In the genomic region with DNA sequence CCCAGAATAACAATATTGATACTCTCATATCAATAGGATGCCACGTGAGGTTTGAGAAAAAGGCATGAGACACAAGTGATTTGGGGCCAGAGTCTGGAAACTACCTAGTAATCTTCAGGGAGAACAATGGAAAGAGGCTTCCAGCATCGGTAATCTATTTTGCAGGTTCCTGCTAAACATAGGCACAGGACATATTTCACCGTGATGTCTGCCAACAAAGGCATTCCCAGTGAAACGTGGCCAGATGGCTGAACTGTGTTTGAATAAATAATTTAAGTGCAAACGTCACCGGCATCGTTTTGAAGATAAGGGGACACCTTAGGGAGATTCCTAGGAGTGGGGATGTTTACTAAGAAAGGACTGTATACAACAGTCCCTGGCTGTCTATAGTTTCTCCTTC, we compare ENCODE assay signal across 16 mouse cellular contexts. TPM values are rescaled to one million over a fixed set of nuclear protein-coding genes. Genes with fewer than 3 reads are reported as not detected.
A peak's percentile ranks its signal among the peaks of the same experiment; 100 is the strongest.
DNase-seq lines count a peak whose midpoint lies in the region; ATAC-seq and TF ChIP-seq lines count a peak whose summit lies in the region.
"Had no signal": no experiment of that assay in that cellular context is flagged by ENCODE, and none has a peak within 500 bp of the region (broad histone marks: within the 10 kb centered on the region; RNA-seq: fewer than 3 reads in every experiment).

No protein-coding gene starts in this region.

- peaks cover 34% of the 10 kb centered on the region for H3K4me1 ChIP-seq in cerebellum, adult 2 months (ENCODE audit: control insufficient read depth, insufficient read depth, low read length)
- 0 out of 2 replicates have a peak, but pooled peaks cover 9% of the 10 kb centered on the region for H3K4me1 ChIP-seq in heart, embryonic 10.5 days
- H3K4me1 ChIP-seq in neural tube, embryonic 14.5 days (ENCODE audit: control insufficient read depth, insufficient read depth, low read length): 0 out of 2 replicates have a peak, but pooled peaks cover 8% of the 10 kb centered on the region
- peaks cover 13% of the 10 kb centered on the region for H3K4me1 ChIP-seq in neural tube, embryonic 15.5 days
- H3K4me1 ChIP-seq: lung, embryonic 15.5 days had no signal

- 0 out of 2 replicates have a peak overlapping the region, but pooled peaks have one; percentile 7 for H3K27ac ChIP-seq in cerebellum, adult 2 months (ENCODE audit: insufficient read depth, low read length)
- H3K27ac ChIP-seq in heart, embryonic 10.5 days: no peak overlapping the region
- H3K27ac ChIP-seq in neural tube, embryonic 14.5 days (ENCODE audit: low read depth, low read length): 0 out of 2 replicates have a peak overlapping the region, but pooled peaks have one; percentile 12
- no peak overlapping the region for H3K27ac ChIP-seq in neural tube, embryonic 15.5 days (replicated peaks)
- H3K27ac ChIP-seq: embryonic facial prominence, embryonic 13.5 days; lung, embryonic 15.5 days; midbrain, embryonic 15.5 days; neural tube, embryonic 12.5 days had no signal

- no peak overlapping the region for H3K9ac ChIP-seq in neural tube, embryonic 14.5 days (replicated peaks; ENCODE audit: low read depth, low read length)
- no peak overlapping the region for H3K9ac ChIP-seq in neural tube, embryonic 15.5 days (replicated peaks)
- H3K9ac ChIP-seq: embryonic facial prominence, embryonic 13.5 days; lung, embryonic 15.5 days; midbrain, embryonic 15.5 days; neural tube, embryonic 12.5 days had no signal

- H3K36me3 ChIP-seq in heart, embryonic 10.5 days: no peaks in the 10 kb centered on the region; the same call in 1 of the 2 replicates
- no peaks in the 10 kb centered on the region for H3K36me3 ChIP-seq in neural tube, embryonic 14.5 days (ENCODE audit: control insufficient read depth, insufficient read depth, low read length)
- no peaks in the 10 kb centered on the region for H3K36me3 ChIP-seq in neural tube, embryonic 15.5 days
- H3K36me3 ChIP-seq: embryonic facial prominence, embryonic 13.5 days; lung, embryonic 15.5 days; midbrain, embryonic 15.5 days; neural tube, embryonic 12.5 days had no signal

- no peaks in the 10 kb centered on the region for H3K9me3 ChIP-seq in heart, embryonic 10.5 days
- no peaks in the 10 kb centered on the region for H3K9me3 ChIP-seq in neural tube, embryonic 14.5 days (ENCODE audit: control insufficient read depth, low read length)
- no peaks in the 10 kb centered on the region for H3K9me3 ChIP-seq in neural tube, embryonic 15.5 days (replicated peaks)
- H3K9me3 ChIP-seq: embryonic facial prominence, embryonic 13.5 days; lung, embryonic 15.5 days; midbrain, embryonic 15.5 days; neural tube, embryonic 12.5 days had no signal

- no peak overlapping the region for H3K4me2 ChIP-seq in neural tube, embryonic 14.5 days (ENCODE audit: low read depth, low read length)
- no peak overlapping the region for H3K4me2 ChIP-seq in neural tube, embryonic 15.5 days
- H3K4me2 ChIP-seq: embryonic facial prominence, embryonic 13.5 days; lung, embryonic 15.5 days; midbrain, embryonic 15.5 days; neural tube, embryonic 12.5 days had no signal

- ATAC-seq in cerebellum, adult (ENCODE audit: insufficient number of reproducible peaks, low FRiP score, low TSS enrichment): no peak
- no peak for ATAC-seq in neural tube, embryonic 14.5 days (ENCODE audit: low read depth)
- ATAC-seq in neural tube, embryonic 15.5 days (ENCODE audit: low FRiP score): no peak
- ATAC-seq: midbrain, embryonic 15.5 days had no signal

- 4% methylated on average over 7 of the region's 7 CpGs for WGBS in cerebellum, adult 2 months
- 53% methylated on average over 7 of the region's 7 CpGs for WGBS in heart, embryonic 10.5 days
- WGBS in neural tube, embryonic 14.5 days: 24% methylated on average over 7 of the region's 7 CpGs
- WGBS in neural tube, embryonic 15.5 days: 22% methylated on average over 7 of the region's 7 CpGs

- TF ChIP-seq POLR2A in cerebellum, adult 2 months (IDR thresholded peaks at IDR 0.05; ENCODE audit: borderline replicate concordance, insufficient read depth, low read length): no peak

- no peak for TF ChIP-seq CTCF in cerebellum, adult 2 months (IDR thresholded peaks at IDR 0.05; ENCODE audit: borderline replicate concordance, insufficient read depth, low read depth, low read length)

- no peaks in the 10 kb centered on the region for H3K27me3 ChIP-seq in cerebellum, adult 2 months (ENCODE audit: control insufficient read depth, insufficient read depth, low read length)
- H3K27me3 ChIP-seq in heart, embryonic 10.5 days (ENCODE audit: insufficient read depth, poor library complexity, severe bottlenecking): no peaks in the 10 kb centered on the region
- no peaks in the 10 kb centered on the region for H3K27me3 ChIP-seq in neural tube, embryonic 14.5 days (ENCODE audit: control insufficient read depth, insufficient read depth, low read length)
- no peaks in the 10 kb centered on the region for H3K27me3 ChIP-seq in neural tube, embryonic 15.5 days (replicated peaks)
- H3K27me3 ChIP-seq: embryonic facial prominence, embryonic 13.5 days; lung, embryonic 15.5 days; midbrain, embryonic 15.5 days; neural tube, embryonic 12.5 days had no signal

- no peak overlapping the region for H3K4me3 ChIP-seq in cerebellum, adult 2 months (replicated peaks; ENCODE audit: insufficient read depth, low read depth, low read length)
- no peak overlapping the region for H3K4me3 ChIP-seq in heart, embryonic 10.5 days
- H3K4me3 ChIP-seq in neural tube, embryonic 14.5 days (ENCODE audit: low read depth, low read length): no peak overlapping the region
- H3K4me3 ChIP-seq in neural tube, embryonic 15.5 days (replicated peaks): no peak overlapping the region
- H3K4me3 ChIP-seq: embryonic facial prominence, embryonic 13.5 days; layer of hippocampus, adult 2 months; lung, embryonic 15.5 days; midbrain, embryonic 15.5 days; neural tube, embryonic 12.5 days had no signal

- peak; percentile 68 to 81 for DNase-seq in cerebellum, adult 2 months
- DNase-seq in heart, adult 8-10 months (ENCODE audit: low spot score): peak; percentile 80
- no peak for DNase-seq in heart, embryonic 10.5 days (ENCODE audit: low spot score)
- no peak for DNase-seq in lung, postnatal 25 days (ENCODE audit: low spot score)
- no peak for DNase-seq in embryo, embryonic 10.5 days (ENCODE audit: low spot score)
- DNase-seq: adrenal gland, adult 2 months; kidney, adult 11 months; liver had no signal

RNA-seq across cellular contexts. Expression of a gene that starts 22.4 kb away (rescaled TPM):
- 83.0 and 83.8 TPM in 2 replicates for polyA plus RNA-seq in cerebellum, adult 2 months (2012; rRNA removed)
- total RNA-seq in heart, adult 8-10 months (2022): 1 to 10 TPM; 5.6 to 8.2 (median 7.0) TPM
- polyA plus RNA-seq in heart, embryonic 10.5 days (2016; fragmentation: Nextera tagmentation; extraction: Ambion mirVana): 9.9 and 16.0 TPM in 2 replicates
- 33.1 and 39.8 TPM in 2 replicates for polyA plus RNA-seq in neural tube, embryonic 14.5 days (2014; fragmentation: Nextera tagmentation; extraction: Ambion mirVana)
- polyA plus RNA-seq in neural tube, embryonic 15.5 days (2015; fragmentation: Nextera tagmentation; extraction: Ambion mirVana): 27.2 and 33.6 TPM in 2 replicates

Comparison
In these comparisons a context has a peak if more than half of its experiments do, and no peak if none do; other contexts are left out.
1. DNase-seq: peak in cerebellum, adult 2 months (2 of 2) and heart, adult 8-10 months (single experiment); none in heart, embryonic 10.5 days (single experiment), lung, postnatal 25 days (single experiment) and embryo, embryonic 10.5 days (single experiment).
2. H3K27ac ChIP-seq: peak in cerebellum, adult 2 months (single experiment) and neural tube, embryonic 14.5 days (single experiment); none in heart, embryonic 10.5 days (single experiment) and neural tube, embryonic 15.5 days (single experiment).